Mouse (Mus musculus) limb, embryonic 14.5 days (tissue): ENCODE measurements around the gene Olfr703. TPM values are rescaled to one million over a fixed set of nuclear protein-coding genes. Genes with fewer than 3 reads are reported as not detected.
A peak's percentile ranks its signal among the peaks of the same experiment; 100 is the strongest.

Experiments used
- ATAC-seq: fragments of 200-750 bp; cut with Nextera tagmentation; 2 replicates; pipeline ENCODE4 v1.8.0; 2017; ENCODE audit warnings: low read depth, moderate number of reproducible peaks, moderate TSS enrichment; ENCODE audit not compliant: low FRiP score
- DNase-seq: peaks from one replicate; pipeline ENCODE4 v3.0.0-alpha.2; 2015; ENCODE audit warnings: low spot score
- H3K27ac ChIP-seq: fragments of 300-500 bp; sonication (generic); replicated peaks from 2 replicates; pipeline ENCODE4 v1.5.1; 2014; ENCODE audit warnings: low read depth, mild to moderate bottlenecking, low read length, moderate library complexity, mixed read lengths
- H3K27me3 ChIP-seq: fragments of 300-500 bp; sonication (generic); 2 replicates; pipeline ENCODE4 v1.6.1; 2014; ENCODE audit warnings: low read length, mixed read lengths; ENCODE audit not compliant: control insufficient read depth, insufficient read depth
- H3K36me3 ChIP-seq: fragments of 300-500 bp; sonication (generic); 2 replicates; pipeline ENCODE4 v1.6.1; 2014; ENCODE audit warnings: mild to moderate bottlenecking, low read length, moderate library complexity, mixed read lengths; ENCODE audit not compliant: control insufficient read depth, insufficient read depth
- H3K4me1 ChIP-seq: fragments of 300-500 bp; sonication (generic); 2 replicates; pipeline ENCODE4 v1.6.1; 2014; ENCODE audit warnings: antibody characterized with exemption, low read length, mixed read lengths; ENCODE audit not compliant: control insufficient read depth, insufficient read depth
- H3K4me2 ChIP-seq: fragments of 300-500 bp; sonication (generic); replicated peaks from 2 replicates; pipeline ENCODE4 v1.6.1; 2014; ENCODE audit warnings: low read depth, mild to moderate bottlenecking, low read length, moderate library complexity; ENCODE audit not compliant: severe bottlenecking
- H3K4me3 ChIP-seq: fragments of 300-500 bp; sonication (generic); replicated peaks from 2 replicates; pipeline ENCODE4 v1.5.1; 2014; ENCODE audit warnings: low read length
- H3K9ac ChIP-seq: fragments of 300-500 bp; sonication (generic); 2 replicates; pipeline ENCODE4 v1.6.1; 2014; ENCODE audit warnings: mild to moderate bottlenecking, low read depth, low read length, moderate library complexity; ENCODE audit not compliant: severe bottlenecking
- H3K9me3 ChIP-seq: fragments of 300-500 bp; sonication (generic); 2 replicates; pipeline ENCODE4 v1.6.1; 2016; ENCODE audit warnings: low read length; ENCODE audit not compliant: control insufficient read depth
- POLR2A ChIP-seq: fragments of 200-500 bp; IDR thresholded peaks from 2 replicates; pipeline ENCODE4 v1.8.0; 2012; ENCODE audit warnings: inconsistent platforms, mild to moderate bottlenecking, moderate library complexity, borderline replicate concordance; ENCODE audit not compliant: insufficient read depth, insufficient read length; ENCODE audit errors: extremely low read depth
- WGBS: fragments of 180-500 bp; shearing (Covaris S2); extraction: QIAGEN DNeasy Blood & Tissue Kit; methylation state at CpG from one replicate; pipeline ENCODE4 v1.1.7; 2014; 5-methylcytosine and 5-hydroxymethylcytosine counted together
- polyA plus RNA-seq, 2 experiments: library from polyadenylated mRNA; depleted of rRNA in 1 of 2; stranded (reverse) in 1 of 2; unstranded in 1 of 2; fragments of >200 nt; fragmentation: Nextera tagmentation in 1 of 2; extraction: Ambion mirVana in 1 of 2; gene quantifications; 2 replicates each; pipeline versions ENCODE4 v1.2.1 to v1.2.3; 2012 to 2014

Gene Olfr703
- not detected in 2 replicates for polyA plus RNA-seq (2012; rRNA removed)
- polyA plus RNA-seq (2014; fragmentation: Nextera tagmentation; extraction: Ambion mirVana): not detected in 2 replicates

- no peak for DNase-seq
- Histone ChIP-seq H3K4me1 (no peaks in the 10 kb centered on the region), H3K4me3 (no peak within 1 kb of the TSS), H3K36me3 (no peaks in the 10 kb centered on the region), H3K27me3 (no peaks in the 10 kb centered on the region), H3K9me3 (no peaks in the 10 kb centered on the region), H3K27ac (no peak within 1 kb of the TSS), H3K4me2 (no peak within 1 kb of the TSS), H3K9ac (no peak within 1 kb of the TSS)
- WGBS: 56% methylated on average over 2 of the region's 2 CpGs
- ATAC-seq: no peak
- no peak for TF ChIP-seq POLR2A
These were observed at the start of gene Olfr703 for GRCm38 (mm10) chr7:106843060-106843459. Gene Olfr703 (plus strand): TSS chr7:106843360.

GRCm38 (mm10) chr7:106808734-106809133 lies 34.4 kb upstream of the Olfr703 start, which contains the start of gene Olfr700:
Gene Olfr700 (minus strand): TSS chr7:106808834.
- Histone ChIP-seq H3K9me3 (no peaks in the 10 kb centered on the region), H3K4me2 (no peak within 1 kb of the TSS), H3K4me1 (no peaks in the 10 kb centered on the region), H3K36me3 (no peaks in the 10 kb centered on the region), H3K9ac (no peak within 1 kb of the TSS), H3K27ac (no peak within 1 kb of the TSS), H3K27me3 (no peaks in the 10 kb centered on the region), H3K4me3 (no peak within 1 kb of the TSS)
- no peak for TF ChIP-seq POLR2A
- ATAC-seq (no peak), DNase-seq (no peak)
- 82% methylated on average over 1 of the region's 1 CpGs for WGBS

- no peak within 1 kb of the TSS for H3K27ac ChIP-seq
- H3K9ac ChIP-seq: no peak within 1 kb of the TSS
- H3K4me1 ChIP-seq: no peaks in the 10 kb centered on the region
- H3K36me3 ChIP-seq: no peaks in the 10 kb centered on the region
- H3K9me3 ChIP-seq: no peaks in the 10 kb centered on the region
- TF ChIP-seq POLR2A: no peak
- no peak for DNase-seq
- ATAC-seq: no peak
- no peaks in the 10 kb centered on the region for H3K27me3 ChIP-seq
- 73% methylated on average over 2 of the region's 2 CpGs for WGBS
- H3K4me2 ChIP-seq: no peak within 1 kb of the TSS
- H3K4me3 ChIP-seq: no peak within 1 kb of the TSS
These were observed 29.3 kb upstream of the Olfr703 start, which contains the start of gene Olfr701 for GRCm38 (mm10) chr7:106813829-106814228. Gene Olfr701 (plus strand): TSS chr7:106814129.

- no peak for TF ChIP-seq POLR2A
- Histone ChIP-seq H3K4me3 (no peak overlapping the region), H3K27ac (no peak overlapping the region), H3K4me2 (no peak overlapping the region), H3K27me3 (no peaks in the 10 kb centered on the region), H3K36me3 (no peaks in the 10 kb centered on the region), H3K9me3 (no peaks in the 10 kb centered on the region), H3K9ac (no peak overlapping the region), H3K4me1 (no peaks in the 10 kb centered on the region)
- peak; percentile 37 for DNase-seq
- 48% methylated on average over 2 of the region's 2 CpGs for WGBS
- ATAC-seq: no peak
These were observed 27.4 kb upstream of the Olfr703 start for GRCm38 (mm10) chr7:106815775-106816174.

- no peak for DNase-seq
- ATAC-seq: no peak
- no peak overlapping the region for H3K9ac ChIP-seq
- H3K4me3 ChIP-seq: no peak overlapping the region
- TF ChIP-seq POLR2A: no peak
- no peaks in the 10 kb centered on the region for H3K9me3 ChIP-seq
- H3K4me1 ChIP-seq: no peaks in the 10 kb centered on the region
- no peaks in the 10 kb centered on the region for H3K36me3 ChIP-seq
- H3K27me3 ChIP-seq: no peaks in the 10 kb centered on the region
- H3K4me2 ChIP-seq: no peak overlapping the region
- H3K27ac ChIP-seq: no peak overlapping the region
These were observed 24.7 kb upstream of the Olfr703 start for GRCm38 (mm10) chr7:106818414-106818813.

- Histone ChIP-seq H3K27me3 (no peaks in the 10 kb centered on the region), H3K4me3 (no peak within 1 kb of the TSS), H3K27ac (no peak within 1 kb of the TSS), H3K36me3 (no peaks in the 10 kb centered on the region), H3K4me1 (no peaks in the 10 kb centered on the region), H3K9me3 (no peaks in the 10 kb centered on the region), H3K9ac (no peak within 1 kb of the TSS), H3K4me2 (no peak within 1 kb of the TSS)
- TF ChIP-seq POLR2A: no peak
- no peak for ATAC-seq
- DNase-seq: no peak
These were observed 9.4 kb upstream of the Olfr703 start, which contains the start of gene Olfr702 for GRCm38 (mm10) chr7:106833793-106834192. Gene Olfr702 (minus strand): TSS chr7:106833893.
